Mouse (Mus musculus) CH12.LX (cell line): ENCODE measurements at regions not wholly inside any gene's neighbourhood (a gene's known extent, or its start where the extent isn't known, plus 50 kb on each side); places are given as distances from the start of the nearest gene placed in this dataset.

Experiments used
- DNase-seq: peaks from one replicate; pipeline ENCODE4 v3.0.0-alpha.2; 2013; ENCODE audit errors: extremely low read depth
- H3K27ac ChIP-seq: 2 replicates; pipeline ENCODE4 v1.5.1; 2012; ENCODE audit warnings: low read depth, mild to moderate bottlenecking, control low read depth, moderate library complexity; ENCODE audit not compliant: insufficient read depth
- H3K27me3 ChIP-seq: replicated peaks from 2 replicates; pipeline ENCODE3; 2012; ENCODE audit warnings: inconsistent platforms
- H3K36me3 ChIP-seq, 2 experiments: replicated peaks in 1 of 2; 2 replicates each; pipeline versions ENCODE3 to v1.6.1; 2012; ENCODE audit warnings: inconsistent platforms in 1 of 2, low read length in 1 of 2, mild to moderate bottlenecking in 1 of 2, mixed read lengths in 1 of 2, moderate library complexity in 1 of 2; ENCODE audit not compliant: control insufficient read depth in 1 of 2, insufficient read depth in 1 of 2
- H3K4me1 ChIP-seq, 2 experiments: 2 replicates each; pipeline ENCODE4 v1.6.1; 2012; ENCODE audit warnings: inconsistent platforms in 1 of 2, moderate library complexity in 1 of 2; ENCODE audit not compliant: insufficient read depth in 2 of 2, control insufficient read depth in 1 of 2
- H3K4me2 ChIP-seq: 2 replicates; pipeline ENCODE4 v1.6.1; 2012; ENCODE audit warnings: low read depth, mild to moderate bottlenecking, control low read depth; ENCODE audit not compliant: poor library complexity, insufficient read depth, severe bottlenecking
- H3K4me3 ChIP-seq, 3 experiments: fragments of 150-350 bp in 1 of 3; sonication (generic) in 1 of 3; replicated peaks in 1 of 3; 2 replicates each; pipeline versions ENCODE3 to v1.5.1; 2011 to 2012; ENCODE audit warnings: low read depth in 2 of 3, low read length in 2 of 3, mild to moderate bottlenecking in 2 of 3, moderate library complexity in 2 of 3, control low read depth in 1 of 3, improper control_type of control experiment in 1 of 3, inconsistent platforms in 1 of 3, mixed read lengths in 1 of 3; ENCODE audit not compliant: poor library complexity in 1 of 3
- H3K79me2 ChIP-seq: replicated peaks from 2 replicates; pipeline ENCODE4 v1.6.1; 2012; ENCODE audit warnings: mild to moderate bottlenecking, moderate library complexity; ENCODE audit not compliant: control insufficient read depth, poor library complexity, insufficient read depth, severe bottlenecking; ENCODE audit errors: extremely low read depth
- H3K9ac ChIP-seq: 2 replicates; pipeline ENCODE4 v1.6.1; 2012; ENCODE audit warnings: low read depth, mild to moderate bottlenecking, control low read depth, moderate library complexity; ENCODE audit not compliant: insufficient read depth
- H3K9me3 ChIP-seq: replicated peaks from 2 replicates; pipeline ENCODE3; 2012; ENCODE audit warnings: low read length, inconsistent platforms, mixed read lengths
- BHLHE40 ChIP-seq: IDR thresholded peaks from 2 replicates; pipeline ENCODE4 v1.6.1; 2011; ENCODE audit warnings: mild to moderate bottlenecking, low read depth, low read length, improper control_type of control experiment
- CHD2 ChIP-seq: IDR thresholded peaks from 2 replicates; pipeline ENCODE4 v1.6.1; 2011; ENCODE audit warnings: low read length, improper control_type of control experiment
- CTCF ChIP-seq, 2 experiments: IDR thresholded peaks in 1 of 2; conservative IDR thresholded peaks in 1 of 2; 2 replicates each; pipeline ENCODE4 v1.5.1; 2011 to 2012; ENCODE audit warnings: low read depth in 2 of 2, low read length in 2 of 2, improper control_type of control experiment in 1 of 2, inconsistent platforms in 1 of 2, mild to moderate bottlenecking in 1 of 2, moderate library complexity in 1 of 2
- ELF1 ChIP-seq: IDR thresholded peaks from 2 replicates; pipeline ENCODE4 v1.6.1; 2014; ENCODE audit warnings: low read depth, mild to moderate bottlenecking, inconsistent platforms, low read length, improper control_type of control experiment
- EP300 ChIP-seq: IDR thresholded peaks from 2 replicates; pipeline ENCODE4 v1.6.1; 2011; ENCODE audit warnings: low read length, improper control_type of control experiment
- ETS1 ChIP-seq: conservative IDR thresholded peaks from 2 replicates; pipeline ENCODE4 v1.6.1; 2012; ENCODE audit warnings: low read depth, mild to moderate bottlenecking, inconsistent platforms, low read length, improper control_type of control experiment, moderate library complexity
- GABPA ChIP-seq: IDR thresholded peaks from 2 replicates; pipeline ENCODE4 v1.6.1; 2012; ENCODE audit warnings: low read depth, low read length, improper control_type of control experiment, inconsistent platforms; ENCODE audit not compliant: insufficient replicate concordance
- JUN ChIP-seq: IDR thresholded peaks from 2 replicates; pipeline ENCODE4 v1.6.1; 2011; ENCODE audit warnings: low read depth, mild to moderate bottlenecking, low read length, improper control_type of control experiment, moderate library complexity; ENCODE audit not compliant: insufficient read depth
- JUND ChIP-seq: conservative IDR thresholded peaks from 2 replicates; pipeline ENCODE4 v1.6.1; 2011; ENCODE audit warnings: low read depth, low read length, improper control_type of control experiment
- MAFK ChIP-seq: IDR thresholded peaks from 2 replicates; pipeline ENCODE4 v1.6.1; 2011; ENCODE audit warnings: low read length, improper control_type of control experiment; ENCODE audit not compliant: insufficient replicate concordance
- MAX ChIP-seq: IDR thresholded peaks from 2 replicates; pipeline ENCODE4 v1.6.1; 2011; ENCODE audit warnings: low read length, improper control_type of control experiment
- MAZ ChIP-seq: IDR thresholded peaks from 2 replicates; pipeline ENCODE4 v1.6.1; 2012; ENCODE audit warnings: low read depth, mild to moderate bottlenecking, inconsistent platforms, low read length, improper control_type of control experiment, moderate library complexity
- MEF2A ChIP-seq: IDR thresholded peaks from 2 replicates; pipeline ENCODE4 v1.6.1; 2014; ENCODE audit warnings: low read depth, mild to moderate bottlenecking, inconsistent platforms, low read length, improper control_type of control experiment, borderline replicate concordance
- MXI1 ChIP-seq: IDR thresholded peaks from 2 replicates; pipeline ENCODE4 v1.6.1; 2011; ENCODE audit warnings: mild to moderate bottlenecking, low read depth, low read length, improper control_type of control experiment
- MYC ChIP-seq: IDR thresholded peaks from 2 replicates; pipeline ENCODE4 v1.6.1; 2011; ENCODE audit warnings: low read depth, mild to moderate bottlenecking, improper control_type of control experiment, low read length
- NELFE ChIP-seq: IDR thresholded peaks from 2 replicates; pipeline ENCODE4 v1.6.1; 2011; ENCODE audit warnings: low read depth, low read length, improper control_type of control experiment
- NRF1 ChIP-seq: IDR thresholded peaks from 2 replicates; pipeline ENCODE4 v1.6.1; 2014; ENCODE audit warnings: low read depth, mild to moderate bottlenecking, inconsistent platforms, low read length, improper control_type of control experiment, moderate library complexity
- PAX5 ChIP-seq: IDR thresholded peaks from 2 replicates; pipeline ENCODE4 v1.6.1; 2012; ENCODE audit warnings: low read length, inconsistent platforms, mixed read lengths
- SMC3 ChIP-seq: IDR thresholded peaks from 2 replicates; pipeline ENCODE4 v1.6.1; 2011; ENCODE audit warnings: low read depth, low read length, improper control_type of control experiment
- TCF12 ChIP-seq: IDR thresholded peaks from 2 replicates; pipeline ENCODE4 v1.6.1; 2014; ENCODE audit warnings: low read depth, mild to moderate bottlenecking, inconsistent platforms, low read length, improper control_type of control experiment
- UBTF ChIP-seq: IDR thresholded peaks from 2 replicates; pipeline ENCODE4 v1.6.1; 2012; ENCODE audit warnings: low read depth, mild to moderate bottlenecking, inconsistent platforms, low read length, improper control_type of control experiment, moderate library complexity
- USF2 ChIP-seq: conservative IDR thresholded peaks from 2 replicates; pipeline ENCODE4 v1.6.1; 2011; ENCODE audit warnings: low read depth, low read length, improper control_type of control experiment
- ZMIZ1 ChIP-seq: IDR thresholded peaks from 2 replicates; pipeline ENCODE4 v1.6.1; 2012; ENCODE audit warnings: low read depth, mild to moderate bottlenecking, inconsistent platforms, low read length, improper control_type of control experiment
- ZNF384 ChIP-seq: IDR thresholded peaks from 2 replicates; pipeline ENCODE4 v1.6.1; 2012; ENCODE audit warnings: low read depth, low read length, improper control_type of control experiment, inconsistent platforms
- dilution Hi-C: fragments of 300-500 bp; cut with MboI; formaldehyde crosslinking; loops from 2 replicates; pipeline ENCODE4 v1.14.3; 2020; ENCODE audit warnings: low sequenced_read_pairs; ENCODE audit not compliant: extremely low pct_unique_long_range_greater_than_20kb, extremely low pct_ligation_motif_present
- in situ Hi-C: fragments of 300-500 bp; cut with MboI; formaldehyde crosslinking; loops from 3 replicates; pipeline ENCODE4 v1.14.3; 2019; ENCODE audit warnings: low sequenced_read_pairs, low pct_ligation_motif_present, low pct_unique_long_range_greater_than_20kb, mixed read lengths

DNA sequence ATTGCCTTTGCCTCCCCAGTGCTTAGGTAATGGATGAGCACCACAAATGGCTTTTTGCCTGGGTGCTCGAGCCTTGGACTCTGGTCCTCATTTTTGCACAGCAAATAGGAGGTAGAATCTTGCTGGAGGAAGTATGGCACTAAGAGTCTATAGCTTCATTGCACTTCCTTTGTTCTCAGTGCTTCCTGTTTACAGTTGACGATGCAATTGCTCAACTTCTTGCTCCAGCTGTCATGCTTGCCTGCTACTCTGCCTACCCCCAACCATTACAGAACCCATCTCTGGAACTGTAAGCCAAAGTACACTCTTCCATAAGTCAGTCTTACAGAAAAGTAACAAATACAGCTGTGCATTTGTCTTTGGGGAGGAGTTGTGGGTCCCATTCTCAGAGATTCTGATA, 79.8 kb upstream of the Slc7a14 start:
- Histone ChIP-seq H3K4me2 (no peak overlapping the region), H3K9me3 (no peaks in the 10 kb centered on the region), H3K4me1 (peaks cover 0 to 6% of the 10 kb centered on the region in 2 experiments; a peak in 2 of 4 replicates), H3K27me3 (no peaks in the 10 kb centered on the region), H3K36me3 (no peaks in the 10 kb centered on the region), H3K27ac (no peak overlapping the region), H3K4me3 (no peak overlapping the region), H3K79me2 (no peaks in the 10 kb centered on the region), H3K9ac (no peak overlapping the region)
- in situ Hi-C loops (no loop called here), dilution Hi-C loops (no loop called here)
- no peak for TF ChIP-seq EP300
- TF ChIP-seq ELF1 = no peak
- no peak for TF ChIP-seq NRF1
- TF ChIP-seq MYC = no peak
- TF ChIP-seq CTCF (conservative IDR thresholded peaks at IDR 0.05 in 1 of 2, IDR thresholded peaks at IDR 0.05 in 1 of 2; ENCODE audit: low read depth in 2 of 2, low read length in 2 of 2) = no peak
- TF ChIP-seq JUN = no peak
- TF ChIP-seq PAX5 = no peak
- no peak for TF ChIP-seq MAX
- no peak for TF ChIP-seq MXI1
- TF ChIP-seq USF2 = no peak
- peak; percentile 26 for DNase-seq

DNA sequence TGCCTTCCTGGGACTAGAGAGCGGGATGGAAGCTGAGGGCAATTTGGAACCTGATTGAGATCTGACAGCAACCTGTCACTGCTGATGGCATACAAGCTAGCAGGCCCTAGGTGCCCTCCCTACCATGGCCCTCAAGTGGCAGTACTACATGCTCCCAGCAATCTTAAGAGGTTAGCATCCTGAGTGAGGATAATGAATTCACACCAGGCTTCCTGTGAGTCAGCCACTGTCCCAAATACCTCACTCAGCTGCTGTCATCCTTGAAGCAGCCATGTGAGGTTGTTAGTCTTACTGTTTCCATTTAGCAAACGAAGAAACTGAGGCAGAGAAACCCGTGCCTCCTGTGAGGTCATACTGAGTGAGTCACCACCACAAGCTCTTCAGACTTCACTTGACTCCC, 65.5 kb upstream of the Slc7a14 start:
- Histone ChIP-seq H3K9ac (no peak overlapping the region), H3K79me2 (no peaks in the 10 kb centered on the region), H3K27me3 (no peaks in the 10 kb centered on the region), H3K36me3 (no peaks in the 10 kb centered on the region), H3K27ac (no peak overlapping the region), H3K4me3 (no peak overlapping the region), H3K4me2 (no peak overlapping the region), H3K4me1 (no peaks in the 10 kb centered on the region), H3K9me3 (no peaks in the 10 kb centered on the region)
- dilution Hi-C loops = no loop called here
- in situ Hi-C loops = no loop called here
- DNase-seq = no peak
- no peak for TF ChIP-seq GABPA
- TF ChIP-seq ETS1 = no peak
- TF ChIP-seq MAFK = no peak
- TF ChIP-seq BHLHE40 = no peak
- no peak for TF ChIP-seq MEF2A
- no peak for TF ChIP-seq MAZ
- no peak for TF ChIP-seq SMC3
- TF ChIP-seq EP300 = no peak
- no peak for TF ChIP-seq ZMIZ1
- no peak for TF ChIP-seq TCF12
- no peak for TF ChIP-seq UBTF
- no peak for TF ChIP-seq NRF1
- TF ChIP-seq ZNF384 = no peak
- no peak for TF ChIP-seq JUND
- TF ChIP-seq CHD2 = no peak
- TF ChIP-seq CTCF (conservative IDR thresholded peaks at IDR 0.05 in 1 of 2, IDR thresholded peaks at IDR 0.05 in 1 of 2; ENCODE audit: low read depth in 2 of 2, low read length in 2 of 2) = no peak
- TF ChIP-seq MXI1 = no peak
- TF ChIP-seq NELFE = no peak
